Mouse (Mus musculus) small intestine, adult 2 months (tissue): ENCODE data around the gene Cenpp. TPM values are rescaled to one million over a fixed set of nuclear protein-coding genes. Genes with fewer than 3 reads are reported as not detected.

Experiments used
- H3K27ac ChIP-seq: fragments of 200-500 bp; 2 replicates; pipeline ENCODE4 v1.5.1; 2012; ENCODE audit warnings: low read depth, low read length, control low read depth, inconsistent platforms; ENCODE audit not compliant: insufficient read depth
- H3K27me3 ChIP-seq: fragments of 200-500 bp; 2 replicates; pipeline ENCODE4 v1.6.1; 2012; ENCODE audit warnings: mild to moderate bottlenecking, moderate library complexity, low read length, inconsistent platforms; ENCODE audit not compliant: control insufficient read depth, insufficient read depth
- H3K36me3 ChIP-seq: fragments of 200-500 bp; 2 replicates; pipeline ENCODE4 v1.6.1; 2012; ENCODE audit warnings: mild to moderate bottlenecking, low read length, control low read depth, inconsistent platforms; ENCODE audit not compliant: control insufficient read depth, insufficient read depth
- H3K4me1 ChIP-seq: fragments of 200-500 bp; 2 replicates; pipeline ENCODE4 v1.6.1; 2012; ENCODE audit warnings: low read length, inconsistent platforms, mixed read lengths; ENCODE audit not compliant: control insufficient read depth, insufficient read depth, insufficient read length
- H3K4me3 ChIP-seq: fragments of 200-500 bp; 2 replicates; pipeline ENCODE4 v1.5.1; 2012; ENCODE audit warnings: low read depth, mild to moderate bottlenecking, control low read depth, inconsistent platforms, low read length, moderate library complexity
- CTCF ChIP-seq: fragments of 200-500 bp; IDR thresholded peaks from 2 replicates; pipeline ENCODE4 v1.5.1; 2012; ENCODE audit warnings: low read depth, mild to moderate bottlenecking, control low read depth, inconsistent platforms, low read length, moderate library complexity, mixed read lengths; ENCODE audit not compliant: insufficient replicate concordance, insufficient read length; ENCODE audit errors: extremely low read depth
- POLR2A ChIP-seq: fragments of 200-500 bp; IDR thresholded peaks from 2 replicates; pipeline ENCODE4 v1.6.1; 2012; ENCODE audit warnings: low read depth, mild to moderate bottlenecking, control low read depth, inconsistent platforms, low read length, moderate library complexity
- WGBS: fragments of 180-500 bp; shearing (Covaris S2); methylation state at CpG from one replicate; pipeline ENCODE4 v1.1.7; 2018; 5-methylcytosine and 5-hydroxymethylcytosine counted together
- polyA plus RNA-seq: library from polyadenylated mRNA; depleted of rRNA; stranded (reverse); fragments of >200 nt; gene quantifications from 2 replicates; pipeline ENCODE4 v1.2.3, GENCODE M21; 2012; rRNA removed

Gene Cenpp
- polyA plus RNA-seq, 1 experiment = 0.27 TPM

GRCm38 (mm10) chr13:49421959-49422358 lies 230.6 kb downstream of the Cenpp start:
- H3K36me3 ChIP-seq = no peaks in the 10 kb centered on the region
- 16% methylated on average over 4 of the region's 4 CpGs for WGBS

GRCm38 (mm10) chr13:49421606-49421917 lies 231.0 kb downstream of the Cenpp start:
- no peak for TF ChIP-seq CTCF
- TF ChIP-seq POLR2A = no peak
- under 1% methylated on average over 15 of the region's 15 CpGs for WGBS
- H3K4me1 ChIP-seq = peaks cover 10% of the 10 kb centered on the region
- H3K27me3 ChIP-seq = no peaks in the 10 kb centered on the region
- H3K4me3 ChIP-seq = peak overlapping the region; percentile 87
- H3K36me3 ChIP-seq = no peaks in the 10 kb centered on the region
- peak overlapping the region; percentile 32 for H3K27ac ChIP-seq

More at GRCm38 (mm10) chr13:49421959-49422358, 230.6 kb downstream of the Cenpp start:
- H3K4me3 ChIP-seq = peak overlapping the region; percentile 87
- H3K27ac ChIP-seq = no peak overlapping the region
- H3K27me3 ChIP-seq = no peaks in the 10 kb centered on the region
- TF ChIP-seq CTCF = no peak
- no peak for TF ChIP-seq POLR2A
- H3K4me1 ChIP-seq = peaks cover 9% of the 10 kb centered on the region

GRCm38 (mm10) chr13:49420754-49421605 lies 231.6 kb downstream of the Cenpp start, which contains the start of gene Ippk:
Ippk (plus strand) TSS chr13:49421249.
- TF ChIP-seq POLR2A (peak; percentile 85), CTCF (no peak)
- Histone ChIP-seq H3K4me1 (peaks cover 14% of the 10 kb centered on the region), H3K27me3 (no peaks in the 10 kb centered on the region), H3K36me3 (no peaks in the 10 kb centered on the region), H3K4me3 (peak within 1 kb of the TSS; percentile 87), H3K27ac (peak within 1 kb of the TSS; percentile 89)
- under 1% methylated on average over 69 of the region's 69 CpGs for WGBS

Other genes starting within 250 kb of the Cenpp start
- gene Ippk, start 231.5 kb downstream of the Cenpp start, polyA plus RNA-seq = 2.6 TPM in 2 replicates
- not detected in 2 replicates for gene Tes3-ps, start 159.5 kb downstream of the Cenpp start, polyA plus RNA-seq
- gene Ecm2, start 148.0 kb downstream of the Cenpp start, polyA plus RNA-seq = 0.17 and 0.19 TPM in 2 replicates
- gene Aspn, start 108.3 kb downstream of the Cenpp start, polyA plus RNA-seq = 0.06 and 0.18 TPM in 2 replicates
- not detected in 2 replicates for gene Omd, start 70.3 kb downstream of the Cenpp start, polyA plus RNA-seq
- gene Ogn, start 44.7 kb downstream of the Cenpp start, polyA plus RNA-seq = 0.67 and 0.70 TPM in 2 replicates
- 0.06 and 0.09 TPM in 2 replicates for gene Nol8, start 293 bp upstream of the Cenpp start, polyA plus RNA-seq
- 5.6 and 10.6 TPM in 2 replicates for gene Iars, start 29.3 kb upstream of the Cenpp start, polyA plus RNA-seq
- not detected in 2 replicates for gene Gm30302, start 146.2 kb upstream of the Cenpp start, polyA plus RNA-seq